Mouse (Mus musculus): Measurements from ENCODE around the gene Taf12. TPM values are rescaled to one million over a fixed set of nuclear protein-coding genes. Genes with fewer than 3 reads are reported as not detected.

Gene Taf12
- total and polyA plus RNA-seq, 3 experiments = 62.6 to 76.4 TPM; not detected in 1

DNA sequence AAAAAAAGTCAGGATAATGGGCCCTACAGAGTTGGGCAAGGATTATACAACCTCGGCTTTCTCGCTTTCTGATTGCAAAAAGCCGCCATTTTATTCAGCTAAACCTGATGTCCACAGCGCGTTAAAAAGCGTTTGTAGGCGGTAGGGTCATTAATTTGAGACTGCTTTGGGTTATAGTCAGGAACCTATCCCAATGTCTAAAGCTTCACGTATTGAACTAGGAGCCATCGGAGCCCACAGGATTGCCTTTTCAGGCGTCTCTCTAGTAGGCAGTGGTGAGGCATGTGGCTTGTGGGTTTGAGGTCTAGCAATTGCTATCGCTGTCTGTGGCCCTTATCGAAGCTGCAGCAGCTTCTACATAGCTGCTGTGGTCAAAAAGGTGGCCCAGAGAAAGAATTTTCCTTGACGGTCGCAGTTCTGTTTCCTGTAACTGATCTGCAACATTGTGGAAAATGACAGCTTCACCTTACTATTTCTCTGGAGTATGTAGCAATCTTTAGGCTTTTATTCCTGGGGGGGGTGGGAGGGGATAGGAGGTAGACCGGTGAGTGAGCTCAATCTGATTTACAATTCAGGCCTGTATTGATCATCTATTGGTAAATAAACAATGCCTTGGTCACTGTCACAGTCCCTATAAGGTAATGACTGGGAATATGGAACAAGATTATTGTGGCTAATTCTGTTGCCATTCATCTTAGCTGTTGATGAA is 35.1 kb downstream of the Taf12 start (continued):
- TF ChIP-seq UBTF (IDR thresholded peaks at IDR 0.05; ENCODE audit: borderline replicate concordance, insufficient read depth, low read depth, low read length) (no peak), USF2 (IDR thresholded peaks at IDR 0.05; ENCODE audit: borderline replicate concordance in 1 of 2, insufficient read depth in 1 of 2, low read depth in 1 of 2, low read length in 2 of 2) (0 out of 4 replicates have a peak, but pooled peaks of 1 of the 2 experiments have one; percentile 5), POLR2AphosphoS2 (IDR thresholded peaks at IDR 0.05; ENCODE audit: low read length) (peak; percentile 73), NRF1 (IDR thresholded peaks at IDR 0.05; ENCODE audit: insufficient read depth, low read depth, low read length, poor library complexity, severe bottlenecking) (no peak), NELFE (IDR thresholded peaks at IDR 0.05; ENCODE audit: low read depth, low read length) (peak; percentile 58), MAZ (IDR thresholded peaks at IDR 0.05; ENCODE audit: low read depth, low read length) (no peak), JUND (IDR thresholded peaks at IDR 0.05; ENCODE audit: low read depth, low read length) (no peak), BHLHE40 (IDR thresholded peaks at IDR 0.05; ENCODE audit: borderline replicate concordance, low read depth, low read length) (peak; percentile 59; the same call in 1 of the 2 replicates), MAX (IDR thresholded peaks at IDR 0.05; ENCODE audit: low read length) (peak; percentile 51; the same call in 1 of the 2 replicates), MYC (IDR thresholded peaks at IDR 0.05; ENCODE audit: low read depth, low read length) (no peak), SMC3 (IDR thresholded peaks at IDR 0.05; ENCODE audit: low read depth, low read length) (peak; percentile 9; the same call in 1 of the 2 replicates), POLR2AphosphoS5 (IDR thresholded peaks at IDR 0.05; ENCODE audit: borderline replicate concordance, low read depth, low read length) (no peak), RAD21 (IDR thresholded peaks at IDR 0.05; ENCODE audit: low read depth, low read length) (no peak), ELF1 (IDR thresholded peaks at IDR 0.05; ENCODE audit: low read depth, low read length) (0 out of 2 replicates have a peak, but pooled peaks have one; percentile 22), USF1 (IDR thresholded peaks at IDR 0.05; ENCODE audit: low read depth, low read length) (no peak), MAFK (IDR thresholded peaks at IDR 0.05; ENCODE audit: borderline replicate concordance, low read depth, low read length) (peak; percentile 82; the same call in 1 of the 2 replicates), CHD1 (IDR thresholded peaks at IDR 0.05; ENCODE audit: low read depth, low read length) (peak; percentile 98), TBP (IDR thresholded peaks at IDR 0.05; ENCODE audit: low read depth, low read length) (0 out of 2 replicates have a peak, but pooled peaks have one; percentile 9)

DNA sequence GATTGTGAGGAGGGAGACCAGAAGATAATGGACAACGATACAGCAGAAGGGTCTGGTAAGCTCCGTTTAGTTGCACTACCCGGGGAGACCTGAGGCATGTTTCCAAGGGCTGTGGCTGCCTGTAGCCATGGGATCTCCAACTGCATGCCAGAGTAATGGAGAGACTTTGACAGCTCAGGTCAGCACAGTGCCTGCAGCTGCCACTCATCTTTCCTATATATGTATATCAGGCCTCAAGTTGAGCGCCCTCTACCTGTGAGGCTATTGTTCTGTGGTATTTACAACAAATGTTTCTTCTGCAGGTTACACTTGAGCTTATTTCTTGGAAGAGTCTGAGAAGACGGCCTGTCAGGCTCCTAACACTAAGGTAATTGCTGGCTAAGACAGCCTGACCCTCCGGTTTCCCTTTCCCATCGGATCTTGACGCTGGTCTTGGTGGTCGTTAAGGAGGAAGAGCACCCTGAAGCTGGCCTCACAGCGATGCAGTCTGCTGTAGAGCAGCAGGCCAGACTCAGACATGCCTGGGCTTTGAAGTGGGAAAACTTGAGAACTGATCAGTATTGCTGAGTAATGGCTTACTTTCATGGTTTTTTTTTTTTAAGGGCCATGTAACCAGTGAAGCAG is 35.8 kb downstream of the Taf12 start:
- Histone ChIP-seq H3K9me3 (replicated peaks; ENCODE audit: insufficient read depth, low read length) (no peaks in the 10 kb centered on the region), H3K27me3 (ENCODE audit: control insufficient read depth in 1 of 2, insufficient read depth in 2 of 2, low read length in 2 of 2) (no peaks in the 10 kb centered on the region), H3K4me3 (ENCODE audit: control insufficient read depth in 1 of 2, insufficient read depth in 1 of 2, low read depth in 2 of 2, low read length in 2 of 2) (peak overlapping the region; percentile 52 to 89), H3K4me1 (ENCODE audit: control insufficient read depth in 1 of 2, insufficient read depth in 2 of 2, low read length in 2 of 2) (peaks cover 0 to 14% of the 10 kb centered on the region in 2 experiments; a peak in 2 of 4 replicates), H3K27ac (ENCODE audit: control insufficient read depth, low read depth, low read length) (peak overlapping the region; percentile 98), H3K36me3 (ENCODE audit: control insufficient read depth in 1 of 2, insufficient read depth in 2 of 2, low read length in 2 of 2) (peaks cover 12 to 22% of the 10 kb centered on the region in 2 experiments), H3K9ac (ENCODE audit: control insufficient read depth, low read depth, low read length, poor library complexity, severe bottlenecking) (peak overlapping the region; percentile 98), H3K79me2 (ENCODE audit: control insufficient read depth, insufficient read depth, low read length, poor library complexity) (peaks cover 18% of the 10 kb centered on the region)
- no peak for TF ChIP-seq EP300 (IDR thresholded peaks at IDR 0.05; ENCODE audit: low read depth in 1 of 2, low read length in 2 of 2)
- TF ChIP-seq SIN3A (IDR thresholded peaks at IDR 0.05; ENCODE audit: low read length) = peak; percentile 13; the same call in 1 of the 2 replicates
- no peak for TF ChIP-seq CHD1 (IDR thresholded peaks at IDR 0.05; ENCODE audit: low read depth, low read length)
- TF ChIP-seq USF1 (IDR thresholded peaks at IDR 0.05; ENCODE audit: low read depth, low read length) = no peak
- no peak for TF ChIP-seq NELFE (IDR thresholded peaks at IDR 0.05; ENCODE audit: low read depth, low read length)
- TF ChIP-seq POLR2A (IDR thresholded peaks at IDR 0.05; ENCODE audit: control insufficient read depth in 1 of 2, insufficient read depth in 1 of 2, low read depth in 1 of 2, low read length in 2 of 2, poor library complexity in 1 of 2) = peak; percentile 29 to 37; a peak in 2 of 4 replicates
- no peak for TF ChIP-seq E2F4 (IDR thresholded peaks at IDR 0.05; ENCODE audit: borderline replicate concordance, low read depth, low read length)
- no peak for TF ChIP-seq POLR2AphosphoS5 (IDR thresholded peaks at IDR 0.05; ENCODE audit: borderline replicate concordance, low read depth, low read length)
- no peak for TF ChIP-seq KAT2A (conservative IDR thresholded peaks at IDR 0.05; ENCODE audit: low read depth, low read length)
- TF ChIP-seq MXI1 (IDR thresholded peaks at IDR 0.05; ENCODE audit: low read depth, low read length) = peak; percentile 66; the same call in 1 of the 2 replicates
- no peak for TF ChIP-seq MAX (IDR thresholded peaks at IDR 0.05; ENCODE audit: low read length)
- TF ChIP-seq SMC3 (IDR thresholded peaks at IDR 0.05; ENCODE audit: low read depth, low read length) = no peak
- TF ChIP-seq CTCF (IDR thresholded peaks at IDR 0.05 in 2 of 3, conservative IDR thresholded peaks at IDR 0.05 in 1 of 3; ENCODE audit: control insufficient read depth in 1 of 3, insufficient read depth in 1 of 3, low read depth in 2 of 3, low read length in 3 of 3, poor library complexity in 1 of 3, severe bottlenecking in 1 of 3) = peak in 2 of 3 experiments; percentile 55 to 68; a peak in 4 of 6 replicates
- TF ChIP-seq TBP (IDR thresholded peaks at IDR 0.05; ENCODE audit: low read depth, low read length) = peak; percentile 36; the same call in 1 of the 2 replicates
- peak; percentile 81 for DNase-seq (ENCODE audit: low read depth, low spot score)

Data from MEL (cell line).